Mouse (Mus musculus) heart, postnatal 36 days (tissue): ENCODE measurements at regions not wholly inside any gene's neighbourhood (a gene's known extent, or its start where the extent isn't known, plus 50 kb on each side); places are given as distances from the start of the nearest gene placed in this dataset.

ENCODE experiments used
- DNase-seq, 2 experiments: peaks; one replicate each; pipeline ENCODE4 v3.0.0; 2021 to 2022
- intact Hi-C: fragments of 180-260 bp; cut with DNase I; formaldehyde crosslinking; loops from one replicate; pipeline ENCODE4 v1.15.1; 2025

DNA sequence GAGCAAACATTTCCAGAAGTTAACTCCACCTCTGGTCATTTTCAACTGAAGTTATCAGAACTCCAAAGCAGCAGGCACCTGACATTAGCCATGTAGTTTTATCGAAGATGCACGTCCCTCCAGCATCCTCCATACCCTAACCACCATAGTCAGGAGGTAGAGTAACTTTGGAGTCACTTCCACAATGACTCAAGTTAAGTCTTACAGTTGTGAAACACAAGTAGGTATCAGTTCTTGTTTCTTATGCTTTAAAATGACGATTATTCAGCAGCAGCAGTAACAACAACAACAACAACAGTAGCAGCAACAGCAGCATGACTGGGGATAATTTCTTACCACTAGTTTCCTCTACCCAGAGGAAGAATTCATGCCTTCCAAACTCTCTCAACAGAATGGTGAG is 51.3 kb upstream of the Tank start:
- intact Hi-C loops: no loop called here
- DNase-seq: no peak

DNA sequence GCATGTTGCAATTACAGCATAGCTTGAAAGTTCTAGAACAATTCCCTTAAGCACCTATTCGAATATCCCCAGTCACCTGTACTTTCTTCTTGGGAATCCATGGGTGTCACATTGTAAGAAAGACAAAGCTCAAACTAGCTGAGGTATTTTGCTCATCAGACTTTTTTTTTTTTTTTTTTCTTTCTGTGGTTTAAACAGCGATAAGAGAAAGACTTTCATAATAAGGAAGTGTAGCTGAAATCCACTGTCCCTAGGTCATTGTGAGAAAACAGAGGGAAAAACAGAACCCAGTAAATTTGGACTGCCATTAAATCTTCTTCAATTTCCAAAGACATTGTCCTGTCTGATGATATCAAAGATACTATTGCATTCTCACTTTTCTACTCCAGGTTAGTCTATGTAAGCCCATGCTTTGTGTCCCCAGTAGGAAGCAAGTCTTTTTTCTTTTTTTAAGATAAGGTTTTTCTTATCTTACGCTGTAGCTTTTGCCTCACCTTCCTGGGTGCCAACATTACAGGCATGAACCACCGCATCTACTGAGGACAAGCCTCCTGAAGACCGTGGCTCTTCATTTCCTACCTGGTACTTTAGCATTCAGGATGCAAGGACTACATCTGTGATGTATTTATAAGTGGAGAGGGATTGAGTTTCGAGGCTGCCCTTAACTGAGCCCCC is 54.2 kb upstream of the Tank start:
- intact Hi-C loops: no loop called here
- no peak for DNase-seq

DNA sequence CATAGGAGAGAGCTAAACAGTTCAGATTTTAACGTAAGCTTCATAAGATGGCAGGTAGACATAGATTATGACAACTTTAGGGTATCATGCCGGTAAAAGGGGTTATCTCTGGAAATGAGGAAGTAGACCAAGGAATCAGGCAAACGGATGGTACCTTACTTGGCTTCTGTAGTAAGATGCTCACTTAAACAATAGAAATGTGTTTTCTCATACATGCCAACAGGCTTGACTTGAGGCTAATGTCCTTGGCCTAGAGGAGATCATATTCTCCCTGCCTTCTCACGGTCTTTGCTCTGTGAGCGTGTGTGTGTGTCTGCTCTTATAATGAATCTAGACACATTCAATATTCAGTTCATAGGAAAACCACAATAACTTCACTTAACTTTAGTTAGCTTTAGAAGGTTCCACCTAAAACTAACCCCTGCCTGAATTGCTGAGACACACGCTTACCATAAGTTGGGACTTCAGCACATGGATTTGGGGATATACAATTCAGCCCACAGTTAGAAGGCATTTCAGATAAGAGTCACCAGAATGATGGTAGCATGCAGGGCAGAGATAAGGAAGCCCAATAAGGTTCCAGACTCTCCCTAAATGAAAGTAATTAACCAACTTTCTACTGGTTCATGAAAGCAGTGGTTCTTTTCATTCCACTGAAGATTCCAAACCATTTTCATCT is 63.8 kb upstream of the Tank start:
- intact Hi-C loops: no loop called here

DNA sequence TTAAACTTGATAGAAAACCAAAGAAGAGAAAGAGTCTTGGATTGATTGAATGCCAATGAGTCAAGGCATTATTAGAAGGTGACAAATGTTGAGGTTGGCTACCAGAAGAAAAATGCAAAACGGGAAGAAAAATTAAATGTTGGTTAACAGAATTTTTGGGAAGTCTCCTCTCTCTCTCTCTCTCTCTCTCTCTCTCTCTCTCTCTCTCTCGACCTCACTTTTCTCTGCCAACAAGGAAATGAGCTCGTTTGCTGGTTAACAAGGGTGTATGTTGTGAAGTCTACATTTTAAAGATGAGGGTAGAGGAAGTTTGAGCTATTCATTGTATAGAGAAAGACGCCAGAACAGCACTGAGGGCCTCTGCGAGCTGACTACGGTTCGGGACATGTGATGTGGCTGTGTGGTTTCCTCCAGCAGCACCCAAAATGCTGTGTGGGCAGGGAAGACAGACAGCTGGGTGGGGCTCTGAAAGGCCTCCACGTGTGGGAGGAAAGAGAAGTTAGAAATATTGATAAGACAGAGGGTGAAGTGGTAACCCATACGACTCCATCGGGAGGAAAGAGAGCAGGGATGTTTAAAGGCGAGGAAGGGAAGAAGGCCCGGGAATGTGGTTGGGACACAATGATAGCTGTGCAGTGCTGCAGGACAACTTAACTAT is 64.5 kb upstream of the Tank start:
- intact Hi-C loops: no loop called here
- no peak for DNase-seq

More for the DNA sequence above, 63.8 kb upstream of the Tank start:
- no peak for DNase-seq

DNA sequence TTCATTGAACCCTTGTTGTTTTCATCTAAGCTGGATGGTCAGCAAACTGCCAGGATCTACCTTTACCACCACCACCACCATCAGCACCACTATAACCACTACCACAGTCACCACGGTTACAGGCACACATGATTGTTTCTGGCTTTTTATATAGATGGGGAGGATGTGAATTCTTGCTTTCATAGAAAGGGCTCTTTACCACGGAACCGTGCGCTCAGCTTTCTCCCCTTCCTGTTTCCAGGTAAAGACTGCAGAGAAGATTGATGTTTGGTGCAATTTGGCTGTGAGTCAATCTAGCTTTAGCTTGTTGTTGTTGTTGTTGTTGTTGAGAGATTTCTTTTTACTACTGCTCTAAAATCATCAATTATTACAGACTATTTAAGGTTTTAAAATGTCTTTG is 74.8 kb upstream of the Tank start:
- intact Hi-C loops: no loop called here
- no peak for DNase-seq

DNA sequence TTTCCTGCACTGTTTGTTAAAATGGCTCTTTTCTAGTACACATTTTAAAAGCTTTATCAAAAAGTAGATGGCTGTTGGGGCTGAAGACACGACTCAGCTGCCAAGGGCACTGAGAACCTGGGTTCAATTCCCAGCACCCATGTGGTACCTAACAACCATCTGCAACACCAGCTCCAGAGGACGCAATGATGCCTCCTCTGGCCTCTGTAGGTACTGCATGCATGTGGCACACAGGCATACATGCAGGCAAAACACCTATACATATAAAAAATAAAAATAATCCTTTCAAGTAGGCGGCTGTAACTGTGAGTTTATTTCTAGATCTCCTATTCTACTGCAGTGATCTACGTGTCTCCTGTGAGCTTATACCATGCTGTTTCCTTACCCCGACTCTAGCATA is 76.5 kb upstream of the Tank start:
- intact Hi-C loops: no loop called here
- DNase-seq: no peak

DNA sequence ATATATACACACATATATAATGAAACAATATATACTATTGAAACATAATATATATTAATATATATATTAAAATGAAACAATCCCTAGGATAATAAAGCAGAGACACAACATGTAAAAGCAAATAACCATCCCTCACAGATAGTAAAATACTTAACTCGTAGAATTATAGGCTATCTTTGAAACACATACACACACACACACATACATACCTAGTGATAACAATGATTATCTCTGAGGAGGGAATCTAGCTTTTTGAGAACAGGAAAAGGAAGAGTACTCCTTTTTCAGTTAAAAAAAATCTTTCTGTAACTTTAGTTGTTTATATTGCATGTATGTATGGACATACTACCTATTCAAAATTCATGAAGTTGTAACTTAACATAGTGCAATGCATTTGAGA is 79.1 kb upstream of the Tank start:
- DNase-seq: no peak
- intact Hi-C loops: no loop called here

DNA sequence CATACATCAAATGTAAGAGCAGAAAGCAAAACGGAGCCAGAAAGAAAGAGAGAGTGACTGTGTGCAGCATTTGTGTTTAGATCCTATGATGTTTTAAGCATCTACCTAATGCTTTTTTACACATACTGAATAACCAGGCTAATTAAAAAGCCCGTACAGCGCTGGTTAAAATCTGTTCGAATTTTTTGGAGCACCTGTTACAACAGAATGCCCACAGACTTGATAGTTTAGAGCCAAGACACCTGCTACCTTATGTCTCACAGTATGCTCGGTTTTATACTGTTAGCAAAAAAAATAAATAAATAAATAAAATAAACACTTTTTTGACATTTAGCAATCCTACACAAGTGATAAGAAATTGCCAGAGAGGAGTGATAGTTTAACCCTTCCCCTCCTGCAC is 80.5 kb upstream of the Tank start:
- DNase-seq: no peak
- intact Hi-C loops: no loop called here

DNA sequence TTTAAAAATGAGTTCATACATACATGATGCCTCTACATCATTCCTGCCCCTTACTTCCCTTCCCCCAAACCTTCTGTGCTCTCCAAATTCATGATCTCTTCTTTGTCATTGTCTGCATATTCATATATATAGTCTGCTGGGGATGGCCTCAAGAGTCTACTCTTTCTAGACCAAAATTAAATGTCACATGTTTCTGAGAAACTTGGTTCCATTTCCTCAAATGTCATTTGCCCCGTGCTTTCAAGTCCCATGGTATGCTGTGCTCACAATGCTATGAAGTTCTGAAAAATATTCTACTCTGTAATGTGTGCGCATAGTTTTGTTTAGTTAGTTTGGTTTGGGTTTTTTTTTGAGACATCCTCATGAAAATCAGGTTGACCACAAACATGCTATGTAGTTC is 81.4 kb upstream of the Tank start:
- intact Hi-C loops: no loop called here
- no peak for DNase-seq

DNA sequence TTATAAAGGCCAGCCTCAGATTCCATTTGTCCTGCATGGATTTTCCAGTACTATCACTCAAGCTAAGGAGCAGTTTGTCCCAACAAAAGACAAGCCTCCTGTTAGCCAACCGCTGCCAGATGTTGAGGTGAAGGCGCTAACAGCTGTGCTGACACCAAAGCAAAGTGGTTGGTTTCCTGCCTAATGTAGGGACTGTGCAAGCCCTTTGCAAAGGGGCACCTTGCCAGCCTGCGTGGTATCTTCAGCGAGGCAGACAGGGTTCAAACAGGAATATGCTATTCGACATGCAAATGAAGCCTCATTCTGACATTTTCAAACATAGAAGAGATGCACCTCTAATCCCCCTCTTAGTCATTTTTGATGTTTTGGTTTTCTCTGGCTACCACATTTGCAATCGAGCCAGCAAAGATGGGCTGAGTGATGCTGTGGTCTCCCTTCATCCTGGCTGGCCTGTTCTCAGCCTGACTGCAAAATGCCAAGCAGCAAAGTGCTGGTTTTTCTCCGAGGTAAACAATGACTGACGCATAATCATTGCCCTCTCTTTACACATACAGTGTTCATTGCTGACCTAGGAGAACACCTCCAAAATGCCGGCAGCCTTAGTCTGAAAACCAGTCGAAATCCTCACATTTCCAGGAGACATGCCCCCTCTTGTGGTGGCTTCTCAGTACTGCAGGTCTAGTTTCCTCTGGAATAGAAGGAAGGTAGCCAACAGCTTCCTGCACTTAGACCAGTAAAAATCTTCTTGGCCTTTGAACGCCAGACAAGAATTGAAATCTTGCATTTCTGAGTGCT is 84.3 kb upstream of the Tank start:
- intact Hi-C loops: no loop called here
- DNase-seq: peak; percentile 74 to 82

DNA sequence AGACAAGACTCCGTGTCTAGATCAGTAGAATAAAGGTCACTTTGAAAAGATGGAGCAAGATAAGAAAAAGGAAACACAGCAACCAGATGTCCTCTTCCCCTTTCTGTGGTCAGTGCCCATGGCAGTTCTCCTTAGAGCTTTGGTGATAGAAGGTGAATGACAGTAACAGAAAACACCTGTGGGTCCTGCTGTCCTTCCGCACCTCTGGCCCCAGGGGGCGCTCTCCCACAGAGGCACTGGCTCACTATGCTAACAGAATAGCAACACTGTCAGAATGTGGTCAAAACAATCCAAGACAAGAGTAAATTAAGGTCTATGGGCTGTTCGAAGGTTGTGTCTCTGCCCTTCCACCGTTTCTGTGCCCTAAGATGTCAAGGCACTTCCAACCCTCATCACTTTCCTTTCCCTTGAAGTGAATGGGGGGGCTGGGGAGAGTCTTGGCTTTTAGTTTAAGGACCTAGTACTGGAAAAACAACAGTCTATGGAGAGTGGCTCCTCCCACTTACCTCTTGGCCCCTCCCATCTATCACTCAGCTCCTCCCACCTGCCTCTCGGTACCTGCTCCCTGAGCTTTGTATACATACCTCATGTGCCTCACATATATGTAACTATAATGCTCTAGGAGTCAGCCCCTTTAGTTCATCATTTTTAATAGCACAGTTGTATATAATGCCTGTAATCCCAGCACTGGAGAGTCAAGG is 86.2 kb upstream of the Tank start:
- DNase-seq: peak in 1 of 2 experiments; percentile 25
- intact Hi-C loops: no loop called here

DNA sequence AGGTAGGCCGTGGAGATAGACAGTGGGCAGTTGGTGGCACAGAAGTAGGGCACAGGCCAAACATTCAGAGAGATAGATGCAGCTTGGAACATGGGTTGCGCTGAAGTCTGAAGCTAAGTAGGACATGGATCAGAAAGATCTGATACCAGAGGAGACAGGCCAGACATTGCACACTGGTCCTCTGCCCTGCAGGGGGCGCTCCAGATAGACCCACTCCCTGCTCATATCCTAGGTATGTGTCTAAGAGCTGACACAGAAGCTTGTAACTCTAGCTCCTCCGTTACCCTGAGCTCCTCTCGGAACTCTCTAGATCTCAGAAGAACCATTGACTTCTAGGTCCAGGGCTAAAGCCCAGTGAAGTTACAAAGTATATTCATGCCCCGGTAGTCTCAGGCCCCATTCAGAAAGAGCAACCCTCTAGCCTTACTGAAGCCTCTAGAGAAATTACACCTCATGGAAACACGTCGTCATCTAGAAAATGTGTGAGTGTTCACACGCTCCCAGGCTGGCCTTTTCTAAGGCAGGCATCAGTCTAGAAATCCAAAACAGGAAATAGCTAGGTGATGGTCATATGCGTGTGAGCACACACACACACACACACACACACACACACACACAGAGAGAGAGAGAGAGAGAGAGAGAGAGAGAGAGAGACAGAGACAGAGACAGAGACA is 87.8 kb upstream of the Tank start:
- DNase-seq: no peak
- intact Hi-C loops: no loop called here

DNA sequence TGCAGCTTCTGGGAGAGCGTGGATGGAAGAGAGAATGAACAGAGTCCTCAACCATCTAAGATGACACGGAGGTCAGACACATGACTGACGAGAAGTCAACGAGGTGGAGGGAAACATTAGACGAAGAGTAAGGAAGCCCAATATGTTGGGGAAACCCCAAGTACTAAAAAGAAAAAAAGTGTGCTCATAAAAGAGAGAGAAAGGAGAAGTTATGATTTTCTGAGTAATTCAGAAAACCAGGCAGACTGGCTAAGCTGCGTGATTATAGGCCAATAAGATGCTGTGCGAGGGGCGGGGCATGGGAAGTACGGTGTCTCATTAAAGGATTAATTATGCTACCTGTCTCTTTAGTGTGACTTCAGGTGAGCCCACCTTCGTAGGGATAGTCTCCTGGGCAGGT is 88.6 kb upstream of the Tank start:
- intact Hi-C loops: no loop called here

DNA sequence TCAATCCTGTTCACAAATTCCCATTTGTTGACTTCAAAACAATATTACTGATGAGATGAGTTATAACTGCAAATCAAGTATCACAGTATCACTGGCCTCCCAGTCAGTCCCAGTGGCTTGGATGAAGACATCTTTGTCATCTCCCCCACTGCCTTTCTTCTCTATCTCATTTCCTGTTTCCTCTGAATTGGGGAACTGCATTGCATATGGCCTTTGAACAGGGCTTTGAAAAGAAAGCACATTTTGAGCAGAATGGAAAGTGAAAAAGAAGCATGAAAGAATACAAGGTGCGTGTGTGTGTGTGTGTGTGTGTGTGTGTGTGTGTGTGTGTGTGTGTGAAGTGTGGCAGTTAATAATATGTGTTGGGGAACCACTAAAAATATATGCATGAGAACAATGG is 94.6 kb upstream of the Tank start:
- no peak for DNase-seq
- intact Hi-C loops: no loop called here

More for the DNA sequence above, 88.6 kb upstream of the Tank start:
- no peak for DNase-seq

DNA sequence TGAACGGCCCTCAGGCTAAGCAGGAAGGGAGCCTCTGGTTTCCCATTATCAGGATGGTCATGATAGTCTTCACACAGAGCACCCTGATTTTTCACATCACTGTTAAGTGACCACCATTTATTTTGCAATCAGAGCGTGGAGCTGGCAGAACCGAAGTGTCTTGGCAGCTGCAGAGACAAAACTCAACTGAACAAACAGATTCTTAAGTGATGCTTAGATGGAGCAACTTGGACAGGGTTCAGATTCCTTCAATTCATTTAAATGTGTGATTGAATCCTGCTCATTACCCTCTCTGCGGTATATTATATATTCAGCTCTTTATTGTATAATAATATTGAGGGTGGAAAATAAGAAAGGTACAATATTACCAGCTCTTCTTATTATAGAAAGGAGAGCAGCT is 101.7 kb upstream of the Tank start:
- intact Hi-C loops: no loop called here
- no peak for DNase-seq

DNA sequence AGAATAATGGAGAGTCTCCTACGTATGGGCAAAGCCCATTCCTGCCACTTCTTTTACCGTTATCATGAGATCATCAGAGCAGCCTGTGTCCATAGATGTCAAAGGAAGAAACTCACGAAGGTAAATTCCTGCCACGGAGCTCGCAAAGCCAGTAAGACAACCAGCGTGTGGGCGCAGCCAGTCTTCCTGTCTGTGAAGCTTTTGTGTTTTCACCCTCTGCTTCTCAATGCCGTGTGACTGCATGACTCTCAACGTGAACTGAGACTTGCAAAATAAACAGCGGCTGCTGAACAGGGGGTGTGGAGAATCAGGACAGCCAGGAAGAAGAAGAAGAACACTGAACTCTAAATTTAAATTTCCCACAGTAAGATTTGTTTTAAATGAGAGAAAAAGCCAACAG is 103.8 kb upstream of the Tank start:
- intact Hi-C loops: no loop called here
- no peak for DNase-seq

DNA sequence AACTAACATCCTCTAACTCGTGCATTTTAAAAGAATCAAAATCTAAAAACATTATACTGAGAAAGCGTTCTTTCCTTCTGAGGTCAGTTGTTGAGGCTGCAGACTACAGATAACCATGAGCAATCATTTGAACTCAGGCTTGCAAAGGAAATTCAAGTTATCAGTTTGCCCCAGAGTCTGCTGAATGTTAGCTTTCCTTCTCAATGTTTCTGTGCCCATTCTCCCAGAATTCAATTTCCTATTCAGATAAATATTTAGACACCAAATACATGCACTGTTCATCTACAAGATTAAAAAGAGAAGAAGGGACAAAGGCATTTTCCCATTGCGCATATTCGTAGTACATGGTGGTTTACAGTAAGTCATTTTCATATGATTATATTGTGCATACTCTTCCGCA is 107.9 kb upstream of the Tank start:
- intact Hi-C loops: no loop called here
- no peak for DNase-seq

DNA sequence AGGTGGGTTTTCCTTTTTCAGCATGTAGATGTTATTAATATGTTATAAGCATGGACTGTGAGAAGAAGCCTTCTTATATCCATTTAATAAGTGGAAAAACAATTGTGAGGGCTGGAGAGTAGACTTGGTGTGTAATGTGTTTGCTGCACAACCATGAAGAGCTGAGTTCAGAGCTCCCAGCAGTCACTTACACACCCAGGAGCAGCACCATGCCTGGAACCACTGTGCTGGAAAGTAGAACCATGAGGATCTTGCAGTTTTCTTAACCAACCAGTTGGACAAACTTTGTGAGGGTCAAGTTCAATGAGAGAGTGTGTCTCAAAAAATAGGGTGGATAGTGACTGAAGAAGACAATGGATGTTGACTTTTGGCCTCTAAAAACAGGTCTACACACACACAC is 108.3 kb upstream of the Tank start:
- intact Hi-C loops: no loop called here

DNA sequence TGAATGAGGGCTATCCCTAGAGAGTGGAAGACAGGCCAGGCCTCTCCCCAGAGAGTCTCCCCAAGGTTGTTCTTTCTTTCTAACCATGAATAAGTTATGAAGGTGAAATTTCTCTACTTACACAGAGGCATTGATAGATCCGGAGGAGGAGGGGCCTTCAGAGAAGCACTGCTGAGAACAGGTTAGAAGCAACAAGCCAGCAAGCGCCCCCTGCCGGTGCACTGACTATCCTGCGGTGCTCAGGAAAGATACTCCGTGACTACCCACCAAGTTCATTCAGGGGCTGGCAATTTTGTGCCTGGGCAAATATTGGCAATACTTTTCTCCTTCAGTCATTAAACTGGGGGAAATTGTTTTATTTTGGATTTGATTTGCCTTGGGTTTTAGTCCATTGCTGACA is 122.5 kb upstream of the Tank start:
- intact Hi-C loops: loop anchor here (2.0 kb wide), 1 partner anchor 53 kb away; no protein-coding TSS in a partner anchor
- peak; percentile 47 to 59 for DNase-seq

More for the DNA sequence above, 108.3 kb upstream of the Tank start:
- DNase-seq: no peak

DNA sequence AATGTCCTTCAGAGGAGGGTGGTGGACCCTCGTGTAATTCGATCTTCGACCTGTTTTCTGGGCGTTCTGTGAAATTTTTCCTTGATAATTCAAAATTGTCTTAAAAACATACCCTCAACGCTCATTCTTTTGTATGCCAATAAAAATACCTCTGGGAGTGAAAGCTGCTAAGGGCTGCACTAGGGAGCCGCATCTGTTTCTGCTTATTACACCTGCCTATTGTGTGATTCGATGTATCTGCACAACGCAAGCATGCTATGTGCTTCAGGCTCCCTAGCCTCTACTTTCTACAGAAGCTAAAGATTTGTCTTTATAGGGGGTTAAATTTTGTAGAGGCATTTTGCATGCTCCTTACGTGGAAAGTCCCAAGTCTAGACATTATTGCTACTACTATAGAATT is 123.7 kb upstream of the Tank start:
- no peak for DNase-seq
- intact Hi-C loops: loop anchor here (1.0 to 5.0 kb wide), 5 partner anchors 52 to 846 kb away; no protein-coding TSS in a partner anchor
